Mouse (Mus musculus) MEL (cell line): ENCODE measurements around the gene Cdcp1. TPM values are rescaled to one million over a fixed set of nuclear protein-coding genes. Genes with fewer than 3 reads are reported as not detected.

Experiments used
- DNase-seq: peaks from one replicate; pipeline ENCODE4 v3.0.0; 2011; ENCODE audit warnings: low read depth, low spot score
- H3K27ac ChIP-seq: 2 replicates; pipeline ENCODE4 v1.5.1; 2012; ENCODE audit warnings: low read depth, mild to moderate bottlenecking, control low read depth, low read length, moderate library complexity; ENCODE audit not compliant: control insufficient read depth
- H3K27me3 ChIP-seq, 2 experiments: fragments of 150-350 bp in 1 of 2; sonication (generic) in 1 of 2; 2 replicates each; pipeline ENCODE4 v1.6.1; 2012; ENCODE audit warnings: low read length in 2 of 2, mild to moderate bottlenecking in 2 of 2, improper control_type of control experiment in 1 of 2, moderate library complexity in 1 of 2; ENCODE audit not compliant: insufficient read depth in 2 of 2, control insufficient read depth in 1 of 2
- H3K36me3 ChIP-seq, 2 experiments: 2 replicates each; pipeline ENCODE4 v1.6.1; 2012 to 2014; ENCODE audit warnings: low read length in 2 of 2, improper control_type of control experiment in 1 of 2, inconsistent platforms in 1 of 2, mild to moderate bottlenecking in 1 of 2; ENCODE audit not compliant: insufficient read depth in 2 of 2, control insufficient read depth in 1 of 2
- H3K4me1 ChIP-seq, 2 experiments: fragments of 150-350 bp in 1 of 2; sonication (generic) in 1 of 2; 2 replicates each; pipeline ENCODE4 v1.6.1; 2012; ENCODE audit warnings: low read length in 2 of 2, improper control_type of control experiment in 1 of 2, mild to moderate bottlenecking in 1 of 2; ENCODE audit not compliant: insufficient read depth in 2 of 2, control insufficient read depth in 1 of 2
- H3K4me3 ChIP-seq, 2 experiments: fragments of 150-350 bp in 1 of 2; sonication (generic) in 1 of 2; 2 replicates each; pipeline ENCODE4 v1.5.1; 2012; ENCODE audit warnings: low read depth in 2 of 2, low read length in 2 of 2, mild to moderate bottlenecking in 2 of 2, moderate library complexity in 2 of 2, control low read depth in 1 of 2, improper control_type of control experiment in 1 of 2; ENCODE audit not compliant: control insufficient read depth in 1 of 2, insufficient read depth in 1 of 2
- H3K79me2 ChIP-seq: 2 replicates; pipeline ENCODE4 v1.6.1; 2012; ENCODE audit warnings: mild to moderate bottlenecking, low read length, moderate library complexity; ENCODE audit not compliant: control insufficient read depth, poor library complexity, insufficient read depth
- H3K9ac ChIP-seq: 2 replicates; pipeline ENCODE4 v1.6.1; 2012; ENCODE audit warnings: low read depth, mild to moderate bottlenecking, control low read depth, low read length, moderate library complexity; ENCODE audit not compliant: control insufficient read depth, poor library complexity, severe bottlenecking
- H3K9me3 ChIP-seq: fragments of 150-350 bp; sonication (generic); replicated peaks from 2 replicates; pipeline ENCODE4 v1.6.1; 2012; ENCODE audit warnings: mild to moderate bottlenecking, low read length, improper control_type of control experiment, moderate library complexity; ENCODE audit not compliant: insufficient read depth
- CHD1 ChIP-seq: IDR thresholded peaks from 2 replicates; pipeline ENCODE4 v1.6.1; 2012; ENCODE audit warnings: low read depth, mild to moderate bottlenecking, inconsistent platforms, low read length, improper control_type of control experiment
- CHD2 ChIP-seq: IDR thresholded peaks from 2 replicates; pipeline ENCODE4 v1.6.1; 2011; ENCODE audit warnings: low read length, improper control_type of control experiment
- CTCF ChIP-seq, 3 experiments: IDR thresholded peaks in 2 of 3; conservative IDR thresholded peaks in 1 of 3; 2 replicates each; pipeline ENCODE4 v1.5.1; 2011 to 2012; ENCODE audit warnings: low read length in 3 of 3, low read depth in 2 of 3, mild to moderate bottlenecking in 2 of 3, improper control_type of control experiment in 1 of 3, inconsistent platforms in 1 of 3, mixed read lengths in 1 of 3, moderate library complexity in 1 of 3; ENCODE audit not compliant: control insufficient read depth in 1 of 3, insufficient read depth in 1 of 3, poor library complexity in 1 of 3, severe bottlenecking in 1 of 3
- E2F4 ChIP-seq: IDR thresholded peaks from 2 replicates; pipeline ENCODE4 v1.6.1; 2011; ENCODE audit warnings: low read depth, low read length, improper control_type of control experiment, borderline replicate concordance
- ETS1 ChIP-seq: IDR thresholded peaks from 2 replicates; pipeline ENCODE4 v1.6.1; 2012; ENCODE audit warnings: low read depth, mild to moderate bottlenecking, inconsistent platforms, low read length, improper control_type of control experiment, moderate library complexity
- JUND ChIP-seq: IDR thresholded peaks from 2 replicates; pipeline ENCODE4 v1.6.1; 2011; ENCODE audit warnings: low read depth, mild to moderate bottlenecking, improper control_type of control experiment, low read length
- MAX ChIP-seq: IDR thresholded peaks from 2 replicates; pipeline ENCODE4 v1.6.1; 2011; ENCODE audit warnings: low read length, improper control_type of control experiment
- MEF2A ChIP-seq: IDR thresholded peaks from 2 replicates; pipeline ENCODE4 v1.6.1; 2014; ENCODE audit warnings: low read depth, mild to moderate bottlenecking, inconsistent platforms, low read length, improper control_type of control experiment; ENCODE audit not compliant: poor library complexity, insufficient replicate concordance, severe bottlenecking; ENCODE audit errors: extremely low read depth
- MXI1 ChIP-seq: IDR thresholded peaks from 2 replicates; pipeline ENCODE4 v1.6.1; 2011; ENCODE audit warnings: mild to moderate bottlenecking, low read depth, low read length, improper control_type of control experiment
- MYB ChIP-seq: IDR thresholded peaks from 2 replicates; pipeline ENCODE4 v1.6.1; 2011; ENCODE audit warnings: mild to moderate bottlenecking, low read depth, low read length, improper control_type of control experiment
- NELFE ChIP-seq: IDR thresholded peaks from 2 replicates; pipeline ENCODE4 v1.6.1; 2011; ENCODE audit warnings: low read depth, low read length, improper control_type of control experiment
- NRF1 ChIP-seq: IDR thresholded peaks from 2 replicates; pipeline ENCODE4 v1.6.1; 2014; ENCODE audit warnings: low read depth, mild to moderate bottlenecking, inconsistent platforms, low read length, improper control_type of control experiment, moderate library complexity; ENCODE audit not compliant: poor library complexity, insufficient read depth, severe bottlenecking
- POLR2A ChIP-seq, 2 experiments: IDR thresholded peaks; 2 replicates each; pipeline ENCODE4 v1.6.1; 2011 to 2012; ENCODE audit warnings: low read length in 2 of 2, mild to moderate bottlenecking in 2 of 2, control low read depth in 1 of 2, improper control_type of control experiment in 1 of 2, low read depth in 1 of 2, moderate library complexity in 1 of 2; ENCODE audit not compliant: control insufficient read depth in 1 of 2, insufficient read depth in 1 of 2, poor library complexity in 1 of 2
- POLR2AphosphoS5 ChIP-seq: IDR thresholded peaks from 2 replicates; pipeline ENCODE4 v1.6.1; 2012; ENCODE audit warnings: low read depth, borderline replicate concordance, mild to moderate bottlenecking, inconsistent platforms, low read length, moderate library complexity, mixed read lengths
- RCOR1 ChIP-seq: IDR thresholded peaks from 2 replicates; pipeline ENCODE4 v1.6.1; 2012; ENCODE audit warnings: low read depth, mild to moderate bottlenecking, inconsistent platforms, low read length, improper control_type of control experiment
- SIN3A ChIP-seq: IDR thresholded peaks from 2 replicates; pipeline ENCODE4 v1.6.1; 2012; ENCODE audit warnings: low read length, improper control_type of control experiment, inconsistent platforms
- TAL1 ChIP-seq: IDR thresholded peaks from 2 replicates; pipeline ENCODE4 v1.6.1; 2012; ENCODE audit warnings: mild to moderate bottlenecking, inconsistent platforms, low read length, moderate library complexity, mixed read lengths
- TCF12 ChIP-seq: IDR thresholded peaks from 2 replicates; pipeline ENCODE4 v1.6.1; 2014; ENCODE audit warnings: low read depth, mild to moderate bottlenecking, inconsistent platforms, low read length, improper control_type of control experiment, moderate library complexity
- UBTF ChIP-seq: IDR thresholded peaks from 2 replicates; pipeline ENCODE4 v1.6.1; 2012; ENCODE audit warnings: low read depth, mild to moderate bottlenecking, inconsistent platforms, low read length, improper control_type of control experiment, moderate library complexity, borderline replicate concordance; ENCODE audit not compliant: insufficient read depth
- ZC3H11A ChIP-seq: IDR thresholded peaks from 2 replicates; pipeline ENCODE4 v1.6.1; 2012; ENCODE audit warnings: low read depth, mild to moderate bottlenecking, inconsistent platforms, low read length, improper control_type of control experiment
- ZKSCAN1 ChIP-seq: IDR thresholded peaks from 2 replicates; pipeline ENCODE4 v1.6.1; 2012; ENCODE audit warnings: low read depth, mild to moderate bottlenecking, inconsistent platforms, low read length, improper control_type of control experiment, moderate library complexity
- ZMIZ1 ChIP-seq: IDR thresholded peaks from 2 replicates; pipeline ENCODE4 v1.6.1; 2012; ENCODE audit warnings: low read depth, mild to moderate bottlenecking, inconsistent platforms, low read length, improper control_type of control experiment, moderate library complexity
- ZNF384 ChIP-seq: IDR thresholded peaks from 2 replicates; pipeline ENCODE4 v1.6.1; 2012; ENCODE audit warnings: low read depth, mild to moderate bottlenecking, inconsistent platforms, low read length, improper control_type of control experiment
- polyA plus RNA-seq, 2 experiments: library from polyadenylated mRNA; stranded (reverse) in 1 of 2; unstranded in 1 of 2; fragments of >175 nt in 1 of 2; fragments of >200 nt in 1 of 2; gene quantifications; 2 replicates each; pipeline versions ENCODE4 v1.2.1 to v1.2.4; 2012; ENCODE audit warnings: low replicate concordance in 2 of 2, low read depth in 1 of 2; ENCODE audit not compliant: insufficient read length in 2 of 2, insufficient read depth in 1 of 2, missing spikeins in 1 of 2
- total RNA-seq: library from RNA; depleted of rRNA; stranded (reverse); fragments of 300-350 nt; gene quantifications from 2 replicates; pipeline ENCODE4 v1.2.3, GENCODE M21; 2012

Cdcp1 gene
- total and polyA plus RNA-seq, 3 experiments, result not detected

DNA sequence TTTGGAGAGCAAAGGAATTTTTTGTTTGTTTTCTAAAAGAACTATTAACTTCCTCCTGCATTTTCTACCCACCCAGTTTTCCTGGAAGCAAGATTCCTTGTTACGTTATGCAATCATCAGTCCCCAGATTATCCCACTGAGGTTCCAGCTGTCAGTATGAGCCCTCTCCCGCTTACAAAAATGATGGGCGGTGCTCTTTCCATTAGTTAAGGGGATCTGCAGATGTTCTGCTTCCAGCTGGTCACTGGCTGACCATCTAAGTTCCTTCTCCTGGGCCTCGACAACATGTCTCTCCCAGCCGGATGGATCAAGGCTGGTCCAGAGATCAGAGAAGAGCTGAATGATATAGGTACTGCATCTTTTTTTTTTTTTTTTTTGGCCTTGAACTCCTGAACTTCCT, 67.4 kb downstream of the Cdcp1 start:
- H3K4me1 ChIP-seq, result peaks cover 2 to 8% of the 10 kb centered on the region in 2 experiments; a peak in 2 of 4 replicates
- no peak overlapping the region for H3K4me3 ChIP-seq
- H3K9ac ChIP-seq, result no peak overlapping the region
- no peak for DNase-seq
- H3K9me3 ChIP-seq, result no peaks in the 10 kb centered on the region
- H3K79me2 ChIP-seq, result no peaks in the 10 kb centered on the region
- H3K27ac ChIP-seq, result no peak overlapping the region
- H3K36me3 ChIP-seq, result peaks cover 0 to 6% of the 10 kb centered on the region in 2 experiments; a peak in 2 of 4 replicates
- TF ChIP-seq JUND (no peak), ZMIZ1 (no peak), ETS1 (no peak), UBTF (no peak), MAX (no peak), TAL1 (no peak), POLR2A (IDR thresholded peaks at IDR 0.05; ENCODE audit: control insufficient read depth in 1 of 2, insufficient read depth in 1 of 2, low read depth in 1 of 2, low read length in 2 of 2, poor library complexity in 1 of 2) (no peak), SIN3A (no peak), NELFE (no peak), CHD1 (no peak), CTCF (IDR thresholded peaks at IDR 0.05 in 2 of 3, conservative IDR thresholded peaks at IDR 0.05 in 1 of 3; ENCODE audit: control insufficient read depth in 1 of 3, insufficient read depth in 1 of 3, low read depth in 2 of 3, low read length in 3 of 3, poor library complexity in 1 of 3, severe bottlenecking in 1 of 3) (no peak), ZC3H11A (no peak), MEF2A (no peak), MYB (no peak), ZNF384 (no peak), ZKSCAN1 (no peak), POLR2AphosphoS5 (no peak), RCOR1 (no peak), TCF12 (no peak)
- H3K27me3 ChIP-seq, result no peaks in the 10 kb centered on the region

DNA sequence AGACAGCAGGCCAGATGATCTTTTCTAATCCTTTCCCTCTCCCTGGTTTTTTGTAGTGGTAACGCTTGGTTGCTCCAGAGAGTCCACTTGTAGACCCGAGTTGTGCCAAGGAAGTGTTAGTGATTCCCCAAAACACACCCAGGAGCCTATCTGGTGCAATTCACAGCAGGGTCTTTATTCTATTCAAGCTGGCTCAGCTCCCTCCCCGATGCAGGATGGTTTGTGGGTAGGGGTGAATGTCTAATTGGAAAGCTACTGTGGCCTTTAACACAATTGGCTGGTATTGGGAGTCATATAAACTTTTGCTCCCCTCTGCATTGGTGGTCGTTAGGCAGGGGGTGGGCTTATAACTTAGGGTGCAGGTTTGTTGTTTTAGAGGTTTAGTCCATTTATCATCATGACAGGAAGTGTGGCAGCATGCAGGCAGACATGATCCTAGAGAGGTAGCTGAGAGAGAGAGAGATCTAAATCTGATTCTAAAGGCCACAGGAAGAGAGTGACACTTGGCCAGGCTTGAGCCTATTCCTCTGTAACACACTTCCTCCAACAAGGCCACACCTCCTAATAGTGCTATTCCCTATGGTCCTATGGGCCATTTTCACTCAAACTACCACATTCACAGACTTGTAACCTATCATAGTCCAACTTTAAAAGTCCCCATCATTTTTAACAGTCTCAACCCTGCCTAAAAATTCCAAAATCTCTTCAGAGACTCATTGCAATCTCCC, 75.8 kb downstream of the Cdcp1 start:
- no peak overlapping the region for H3K9ac ChIP-seq
- peaks cover 0 to 6% of the 10 kb centered on the region in 2 experiments; a peak in 2 of 4 replicates for H3K36me3 ChIP-seq
- DNase-seq, result no peak

More for the DNA sequence above, 75.8 kb downstream of the Cdcp1 start:
- H3K4me3 ChIP-seq, result no peak overlapping the region
- H3K9me3 ChIP-seq, result no peaks in the 10 kb centered on the region
- TF ChIP-seq NRF1 (no peak), E2F4 (no peak), CTCF (IDR thresholded peaks at IDR 0.05 in 2 of 3, conservative IDR thresholded peaks at IDR 0.05 in 1 of 3; ENCODE audit: control insufficient read depth in 1 of 3, insufficient read depth in 1 of 3, low read depth in 2 of 3, low read length in 3 of 3, poor library complexity in 1 of 3, severe bottlenecking in 1 of 3) (no peak), CHD2 (no peak), MXI1 (no peak)
- TF ChIP-seq, all 39 proteins: peak for 0
- H3K79me2 ChIP-seq, result no peaks in the 10 kb centered on the region
- H3K27ac ChIP-seq, result no peak overlapping the region
- H3K27me3 ChIP-seq, result no peaks in the 10 kb centered on the region
- no peaks in the 10 kb centered on the region for H3K4me1 ChIP-seq
